Mouse (Mus musculus): ENCODE results near the gene Ddx58. TPM values are rescaled to one million over a fixed set of nuclear protein-coding genes. Genes with fewer than 3 reads are reported as not detected.

The Ddx58 gene
- total RNA-seq, 2 experiments from 2014 or later: 5.0 to 11.3 TPM

Other genes starting within 250 kb of the Ddx58 start
- gene Aco1, start 96.7 kb downstream of the Ddx58 start, total RNA-seq (2015; ENCODE audit: low replicate concordance): 6.1 and 7.1 TPM in 2 replicates
- 4.7 and 7.6 TPM in 2 replicates for gene Aco1, start 96.7 kb downstream of the Ddx58 start, total RNA-seq (2017; ENCODE audit: low replicate concordance)
- 3.4 and 14.8 TPM in 2 replicates for gene Smim27, start 29.8 kb upstream of the Ddx58 start, total RNA-seq (2015; ENCODE audit: low replicate concordance)
- 1.2 TPM in 1 of 2 replicates, not detected in the other for gene Smim27, start 29.8 kb upstream of the Ddx58 start, total RNA-seq (2017; ENCODE audit: low replicate concordance)
- 21.8 and 25.2 TPM in 2 replicates for gene Topors, start 30.0 kb upstream of the Ddx58 start, total RNA-seq (2015; ENCODE audit: low replicate concordance)
- gene Topors, start 30.0 kb upstream of the Ddx58 start, total RNA-seq (2017; ENCODE audit: low replicate concordance): 18.8 and 27.9 TPM in 2 replicates
- gene Ndufb6, start 39.6 kb upstream of the Ddx58 start, total RNA-seq (2015; ENCODE audit: low replicate concordance): 22.7 and 43.6 TPM in 2 replicates
- gene Ndufb6, start 39.6 kb upstream of the Ddx58 start, total RNA-seq (2017; ENCODE audit: low replicate concordance): 4.8 and 17.7 TPM in 2 replicates
- gene Tmem215, start 232.4 kb upstream of the Ddx58 start, total RNA-seq (2015; ENCODE audit: low replicate concordance): 0.42 TPM in 1 of 2 replicates, not detected in the other
- gene Tmem215, start 232.4 kb upstream of the Ddx58 start, total RNA-seq (2017; ENCODE audit: low replicate concordance): not detected in 2 replicates

Measured in erythroid progenitor cell, adult 5-6 weeks (primary cell).